Mouse (Mus musculus): ENCODE results near the gene Fgf8. TPM values are rescaled to one million over a fixed set of nuclear protein-coding genes. Genes with fewer than 3 reads are reported as not detected.

The Fgf8 gene
- polyA plus RNA-seq, 1 experiment from 2014 or later, result not detected

GRCm38 (mm10) chr19:45780350-45780915 is 37.7 kb upstream of the Fgf8 start:
- TF ChIP-seq CTCF (IDR thresholded peaks at IDR 0.05; ENCODE audit: low read depth), result no peak
- H3K27me3 ChIP-seq (replicated peaks; ENCODE audit: control insufficient read depth, insufficient read depth, low read length), result no peaks in the 10 kb centered on the region
- WGBS, result 73% methylated on average over 13 of the region's 13 CpGs
- H3K9me3 ChIP-seq (ENCODE audit: control insufficient read depth), result no peaks in the 10 kb centered on the region
- H3K4me1 ChIP-seq (replicated peaks; ENCODE audit: control insufficient read depth, insufficient read depth, low read length), result 0 out of 2 replicates have a peak, but pooled peaks cover 7% of the 10 kb centered on the region
- H3K9ac ChIP-seq (ENCODE audit: low read depth, low read length), result no peak overlapping the region
- ATAC-seq, result no peak
- H3K27ac ChIP-seq (ENCODE audit: low read depth, low read length), result 0 out of 2 replicates have a peak overlapping the region, but pooled peaks have one; percentile 1
- no peak overlapping the region for H3K4me3 ChIP-seq (ENCODE audit: low read depth, low read length)
- peak overlapping the region; percentile 73; the same call in 1 of the 2 replicates for H3K4me2 ChIP-seq (replicated peaks; ENCODE audit: low read depth)
- peaks cover 40% of the 10 kb centered on the region for H3K36me3 ChIP-seq (ENCODE audit: control insufficient read depth, insufficient read depth)

GRCm38 (mm10) chr19:45775486-45775885 is 32.8 kb upstream of the Fgf8 start:
- no peak for ATAC-seq
- Histone ChIP-seq H3K36me3 (ENCODE audit: control insufficient read depth, insufficient read depth) (peaks cover 85% of the 10 kb centered on the region), H3K4me2 (replicated peaks; ENCODE audit: low read depth) (no peak overlapping the region), H3K27ac (ENCODE audit: low read depth, low read length) (no peak overlapping the region), H3K4me3 (ENCODE audit: low read depth, low read length) (no peak overlapping the region), H3K9me3 (ENCODE audit: control insufficient read depth) (no peaks in the 10 kb centered on the region), H3K9ac (ENCODE audit: low read depth, low read length) (no peak overlapping the region), H3K27me3 (replicated peaks; ENCODE audit: control insufficient read depth, insufficient read depth, low read length) (no peaks in the 10 kb centered on the region), H3K4me1 (replicated peaks; ENCODE audit: control insufficient read depth, insufficient read depth, low read length) (no peaks in the 10 kb centered on the region)
- no peak for TF ChIP-seq CTCF (IDR thresholded peaks at IDR 0.05; ENCODE audit: low read depth)
- 77% methylated on average over 2 of the region's 2 CpGs for WGBS

GRCm38 (mm10) chr19:45771501-45771900 is 28.8 kb upstream of the Fgf8 start:
- H3K36me3 ChIP-seq (ENCODE audit: control insufficient read depth, insufficient read depth), result peaks cover 89% of the 10 kb centered on the region
- ATAC-seq, result no peak
- no peak overlapping the region for H3K27ac ChIP-seq (ENCODE audit: low read depth, low read length)
- H3K4me1 ChIP-seq (replicated peaks; ENCODE audit: control insufficient read depth, insufficient read depth, low read length), result no peaks in the 10 kb centered on the region
- no peaks in the 10 kb centered on the region for H3K27me3 ChIP-seq (replicated peaks; ENCODE audit: control insufficient read depth, insufficient read depth, low read length)
- no peaks in the 10 kb centered on the region for H3K9me3 ChIP-seq (ENCODE audit: control insufficient read depth)
- WGBS, result 87% methylated on average over 5 of the region's 5 CpGs
- TF ChIP-seq CTCF (IDR thresholded peaks at IDR 0.05; ENCODE audit: low read depth), result no peak
- H3K9ac ChIP-seq (ENCODE audit: low read depth, low read length), result no peak overlapping the region
- H3K4me3 ChIP-seq (ENCODE audit: low read depth, low read length), result no peak overlapping the region
- H3K4me2 ChIP-seq (replicated peaks; ENCODE audit: low read depth), result no peak overlapping the region

- 50% methylated on average over 3 of the region's 3 CpGs for WGBS
- Histone ChIP-seq H3K9ac (ENCODE audit: low read depth, low read length) (no peak overlapping the region), H3K4me1 (replicated peaks; ENCODE audit: control insufficient read depth, insufficient read depth, low read length) (no peaks in the 10 kb centered on the region), H3K27ac (ENCODE audit: low read depth, low read length) (peak overlapping the region; percentile 15; the same call in 1 of the 2 replicates), H3K4me3 (ENCODE audit: low read depth, low read length) (no peak overlapping the region), H3K4me2 (replicated peaks; ENCODE audit: low read depth) (no peak overlapping the region), H3K27me3 (replicated peaks; ENCODE audit: control insufficient read depth, insufficient read depth, low read length) (no peaks in the 10 kb centered on the region), H3K36me3 (ENCODE audit: control insufficient read depth, insufficient read depth) (peaks cover 80% of the 10 kb centered on the region), H3K9me3 (ENCODE audit: control insufficient read depth) (no peaks in the 10 kb centered on the region)
- TF ChIP-seq CTCF (IDR thresholded peaks at IDR 0.05; ENCODE audit: low read depth), result no peak
- ATAC-seq, result peak; percentile 57; the same call in 1 of the 2 replicates
Measured at GRCm38 (mm10) chr19:45760810-45761209, 18.1 kb upstream of the Fgf8 start.

- WGBS, result 83% methylated on average over 5 of the region's 5 CpGs
- no peak overlapping the region for H3K9ac ChIP-seq (ENCODE audit: low read depth, low read length)
- H3K9me3 ChIP-seq (ENCODE audit: control insufficient read depth), result no peaks in the 10 kb centered on the region
- H3K4me3 ChIP-seq (ENCODE audit: low read depth, low read length), result no peak overlapping the region
- H3K36me3 ChIP-seq (ENCODE audit: control insufficient read depth, insufficient read depth), result peaks cover 82% of the 10 kb centered on the region
- TF ChIP-seq CTCF (IDR thresholded peaks at IDR 0.05; ENCODE audit: low read depth), result no peak
- no peak overlapping the region for H3K4me2 ChIP-seq (replicated peaks; ENCODE audit: low read depth)
- no peaks in the 10 kb centered on the region for H3K27me3 ChIP-seq (replicated peaks; ENCODE audit: control insufficient read depth, insufficient read depth, low read length)
- no peaks in the 10 kb centered on the region for H3K4me1 ChIP-seq (replicated peaks; ENCODE audit: control insufficient read depth, insufficient read depth, low read length)
- no peak for ATAC-seq
- no peak overlapping the region for H3K27ac ChIP-seq (ENCODE audit: low read depth, low read length)
Measured at GRCm38 (mm10) chr19:45758671-45759070, 16.0 kb upstream of the Fgf8 start.

GRCm38 (mm10) chr19:45753551-45753950 is 10.8 kb upstream of the Fgf8 start:
- H3K4me2 ChIP-seq (replicated peaks; ENCODE audit: low read depth), result no peak overlapping the region
- H3K27me3 ChIP-seq (replicated peaks; ENCODE audit: control insufficient read depth, insufficient read depth, low read length), result no peaks in the 10 kb centered on the region
- H3K9me3 ChIP-seq (ENCODE audit: control insufficient read depth), result no peaks in the 10 kb centered on the region
- ATAC-seq, result no peak
- no peaks in the 10 kb centered on the region for H3K4me1 ChIP-seq (replicated peaks; ENCODE audit: control insufficient read depth, insufficient read depth, low read length)
- no peak overlapping the region for H3K9ac ChIP-seq (ENCODE audit: low read depth, low read length)
- TF ChIP-seq CTCF (IDR thresholded peaks at IDR 0.05; ENCODE audit: low read depth), result no peak
- WGBS, result 79% methylated on average over 3 of the region's 3 CpGs
- H3K36me3 ChIP-seq (ENCODE audit: control insufficient read depth, insufficient read depth), result peaks cover 57% of the 10 kb centered on the region
- H3K4me3 ChIP-seq (ENCODE audit: low read depth, low read length), result no peak overlapping the region
- H3K27ac ChIP-seq (ENCODE audit: low read depth, low read length), result no peak overlapping the region

All from intestine, postnatal 0 days (tissue).